Mouse (Mus musculus): ENCODE measurements at regions not wholly inside any gene's neighbourhood (a gene's known extent, or its start where the extent isn't known, plus 50 kb on each side); places are given as distances from the start of the nearest gene placed in this dataset.

DNA sequence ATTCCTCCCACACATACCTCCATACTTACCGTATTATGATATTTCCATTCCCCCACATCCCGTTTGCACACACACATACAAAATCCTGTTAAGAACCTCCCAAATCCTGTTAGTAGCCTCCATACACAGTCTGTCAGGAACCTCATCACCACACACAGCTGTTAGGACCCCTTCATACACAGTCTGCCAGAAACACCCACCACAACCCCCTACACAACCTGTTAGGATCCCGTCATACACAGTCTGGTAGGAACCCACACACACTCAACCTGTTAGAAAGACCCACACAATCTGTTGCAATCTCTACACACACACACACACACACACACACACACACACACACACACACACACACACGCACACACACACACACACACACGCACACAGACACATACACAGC, 187.5 kb upstream of the Fat4 start:
- no peak overlapping the region for H3K4me3 ChIP-seq (ENCODE audit: insufficient read depth in 1 of 2, low read depth in 2 of 2, low read length in 2 of 2)

GRCm38 (mm10) chr3:38697871-38698270, 188.9 kb upstream of the Fat4 start:
- no peak overlapping the region for H3K4me2 ChIP-seq (ENCODE audit: low read depth)
- no peak for DNase-seq (ENCODE audit: low read depth in 3 of 3, low spot score in 3 of 3)
- no peaks in the 10 kb centered on the region for H3K27me3 ChIP-seq (ENCODE audit: control insufficient read depth, insufficient read depth, low read length)
- H3K36me3 ChIP-seq (replicated peaks; ENCODE audit: control insufficient read depth, insufficient read depth, low read depth): no peaks in the 10 kb centered on the region
- no peaks in the 10 kb centered on the region for H3K9me3 ChIP-seq (ENCODE audit: control insufficient read depth, low read length)
- ATAC-seq (ENCODE audit: insufficient read depth): no peak
- WGBS (ENCODE audit: insufficient replicate concordance): 40% methylated on average over 8 of the region's 8 CpGs
- H3K4me3 ChIP-seq (ENCODE audit: insufficient read depth in 1 of 2, low read depth in 2 of 2, low read length in 2 of 2): no peak overlapping the region
- H3K27ac ChIP-seq: no peak overlapping the region
- TF ChIP-seq CTCF (IDR thresholded peaks at IDR 0.05; ENCODE audit: low read depth) (no peak), EP300 (IDR thresholded peaks at IDR 0.05; ENCODE audit: low read depth) (no peak)
- no peak overlapping the region for H3K9ac ChIP-seq (replicated peaks)
- 0 out of 4 replicates have a peak, but pooled peaks cover 0 to 2% of the 10 kb centered on the region in 2 experiments for H3K4me1 ChIP-seq (replicated peaks; ENCODE audit: control insufficient read depth in 2 of 2, insufficient read depth in 2 of 2, low read length in 1 of 2)

More for the DNA sequence above, 187.5 kb upstream of the Fat4 start:
- Histone ChIP-seq H3K4me2 (ENCODE audit: low read depth) (no peak overlapping the region), H3K27ac (no peak overlapping the region), H3K9me3 (ENCODE audit: control insufficient read depth, low read length) (no peaks in the 10 kb centered on the region), H3K4me1 (replicated peaks; ENCODE audit: control insufficient read depth in 2 of 2, insufficient read depth in 2 of 2, low read length in 1 of 2) (no peaks in the 10 kb centered on the region), H3K36me3 (replicated peaks; ENCODE audit: control insufficient read depth, insufficient read depth, low read depth) (no peaks in the 10 kb centered on the region), H3K9ac (replicated peaks) (no peak overlapping the region), H3K27me3 (ENCODE audit: control insufficient read depth, insufficient read depth, low read length) (no peaks in the 10 kb centered on the region)
- 60% methylated on average over 5 of the region's 5 CpGs for WGBS (ENCODE audit: insufficient replicate concordance)
- TF ChIP-seq CTCF (IDR thresholded peaks at IDR 0.05; ENCODE audit: low read depth): no peak
- TF ChIP-seq EP300 (IDR thresholded peaks at IDR 0.05; ENCODE audit: low read depth): no peak
- ATAC-seq (ENCODE audit: insufficient read depth): no peak
- DNase-seq (ENCODE audit: low read depth in 3 of 3, low spot score in 3 of 3): no peak

GRCm38 (mm10) chr3:38697349-38697748, 189.4 kb upstream of the Fat4 start:
- H3K4me1 ChIP-seq (replicated peaks; ENCODE audit: control insufficient read depth in 2 of 2, insufficient read depth in 2 of 2, low read length in 1 of 2): 0 out of 4 replicates have a peak, but pooled peaks cover 0 to 2% of the 10 kb centered on the region in 2 experiments
- no peak for TF ChIP-seq EP300 (IDR thresholded peaks at IDR 0.05; ENCODE audit: low read depth)
- TF ChIP-seq CTCF (IDR thresholded peaks at IDR 0.05; ENCODE audit: low read depth): no peak
- no peak overlapping the region for H3K4me2 ChIP-seq (ENCODE audit: low read depth)
- no peaks in the 10 kb centered on the region for H3K36me3 ChIP-seq (replicated peaks; ENCODE audit: control insufficient read depth, insufficient read depth, low read depth)
- no peaks in the 10 kb centered on the region for H3K9me3 ChIP-seq (ENCODE audit: control insufficient read depth, low read length)
- H3K4me3 ChIP-seq (ENCODE audit: insufficient read depth in 1 of 2, low read depth in 2 of 2, low read length in 2 of 2): no peak overlapping the region
- DNase-seq (ENCODE audit: low read depth in 3 of 3, low spot score in 3 of 3): no peak
- no peak overlapping the region for H3K27ac ChIP-seq
- WGBS (ENCODE audit: insufficient replicate concordance): 51% methylated on average over 2 of the region's 2 CpGs
- H3K27me3 ChIP-seq (ENCODE audit: control insufficient read depth, insufficient read depth, low read length): no peaks in the 10 kb centered on the region
- ATAC-seq (ENCODE audit: insufficient read depth): no peak
- no peak overlapping the region for H3K9ac ChIP-seq (replicated peaks)

DNA sequence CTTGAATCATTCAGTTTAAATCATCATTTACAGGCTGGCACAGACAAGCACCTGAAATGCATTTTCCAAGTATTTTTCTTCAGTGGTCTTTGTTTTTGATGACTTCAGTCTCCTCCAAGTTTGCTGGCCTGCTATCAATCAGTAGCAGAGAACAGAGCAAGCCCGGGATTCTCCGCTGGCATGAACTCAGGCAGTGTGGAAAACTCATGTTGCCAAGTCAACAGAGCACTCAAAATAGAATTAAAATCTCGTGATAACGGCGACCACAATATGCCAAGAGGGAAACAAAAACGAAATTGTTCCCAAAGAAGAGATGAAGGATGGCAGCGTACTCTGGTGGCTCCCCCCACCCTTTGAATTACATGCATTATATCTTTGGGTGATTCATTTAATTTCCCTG, 190.9 kb upstream of the Fat4 start:
- Histone ChIP-seq H3K4me1 (replicated peaks; ENCODE audit: control insufficient read depth in 2 of 2, insufficient read depth in 2 of 2, low read length in 1 of 2) (0 out of 4 replicates have a peak, but pooled peaks cover 0 to 2% of the 10 kb centered on the region in 2 experiments), H3K9me3 (ENCODE audit: control insufficient read depth, low read length) (no peaks in the 10 kb centered on the region), H3K36me3 (replicated peaks; ENCODE audit: control insufficient read depth, insufficient read depth, low read depth) (no peaks in the 10 kb centered on the region), H3K4me3 (ENCODE audit: insufficient read depth in 1 of 2, low read depth in 2 of 2, low read length in 2 of 2) (no peak overlapping the region), H3K4me2 (ENCODE audit: low read depth) (no peak overlapping the region), H3K9ac (replicated peaks) (no peak overlapping the region), H3K27me3 (ENCODE audit: control insufficient read depth, insufficient read depth, low read length) (no peaks in the 10 kb centered on the region), H3K27ac (no peak overlapping the region)
- ATAC-seq (ENCODE audit: insufficient read depth) (no peak), DNase-seq (ENCODE audit: low read depth in 3 of 3, low spot score in 3 of 3) (no peak)
- 69% methylated on average over 7 of the region's 7 CpGs for WGBS (ENCODE audit: insufficient replicate concordance)
- TF ChIP-seq CTCF (IDR thresholded peaks at IDR 0.05; ENCODE audit: low read depth) (no peak), EP300 (IDR thresholded peaks at IDR 0.05; ENCODE audit: low read depth) (no peak)

DNA sequence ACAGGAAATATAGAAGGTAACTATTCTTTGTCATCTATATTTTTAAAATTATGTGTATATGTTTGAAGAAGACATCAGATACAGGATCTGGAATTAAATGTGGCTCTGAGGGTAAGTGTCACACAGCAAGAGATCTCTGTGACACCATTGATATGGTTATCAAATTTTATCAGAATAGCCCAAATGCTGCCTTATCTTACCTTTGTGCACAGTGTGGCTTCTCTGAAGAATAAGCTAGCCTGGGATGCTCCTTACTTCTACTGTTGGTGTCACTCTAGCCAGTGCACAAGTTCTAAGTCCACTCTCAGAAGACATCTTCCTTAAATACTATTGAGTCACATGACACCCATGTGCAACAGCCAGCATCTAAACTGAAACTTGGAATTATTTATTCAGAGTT, 194.0 kb upstream of the Fat4 start:
- H3K4me3 ChIP-seq (ENCODE audit: insufficient read depth in 1 of 2, low read depth in 2 of 2, low read length in 2 of 2): no peak overlapping the region
- H3K9me3 ChIP-seq (ENCODE audit: control insufficient read depth, low read length): no peaks in the 10 kb centered on the region
- H3K27me3 ChIP-seq (ENCODE audit: control insufficient read depth, insufficient read depth, low read length): no peaks in the 10 kb centered on the region
- H3K9ac ChIP-seq (replicated peaks): no peak overlapping the region
- no peak for DNase-seq (ENCODE audit: low read depth in 3 of 3, low spot score in 3 of 3)
- no peaks in the 10 kb centered on the region for H3K36me3 ChIP-seq (replicated peaks; ENCODE audit: control insufficient read depth, insufficient read depth, low read depth)
- no peak overlapping the region for H3K27ac ChIP-seq
- H3K4me1 ChIP-seq (replicated peaks; ENCODE audit: control insufficient read depth in 2 of 2, insufficient read depth in 2 of 2, low read length in 1 of 2): 0 out of 4 replicates have a peak, but pooled peaks cover 0 to 2% of the 10 kb centered on the region in 2 experiments
- H3K4me2 ChIP-seq (ENCODE audit: low read depth): no peak overlapping the region
- no peak for ATAC-seq (ENCODE audit: insufficient read depth)
- no peak; the same call in 1 of the 2 replicates for TF ChIP-seq EP300 (IDR thresholded peaks at IDR 0.05; ENCODE audit: low read depth)
- TF ChIP-seq CTCF (IDR thresholded peaks at IDR 0.05; ENCODE audit: low read depth): no peak

Measured in liver, embryonic 14.5 days (tissue).